Mouse (Mus musculus): ENCODE measurements at regions not wholly inside any gene's neighbourhood (a gene's known extent, or its start where the extent isn't known, plus 50 kb on each side); places are given as distances from the start of the nearest gene placed in this dataset.

DNA sequence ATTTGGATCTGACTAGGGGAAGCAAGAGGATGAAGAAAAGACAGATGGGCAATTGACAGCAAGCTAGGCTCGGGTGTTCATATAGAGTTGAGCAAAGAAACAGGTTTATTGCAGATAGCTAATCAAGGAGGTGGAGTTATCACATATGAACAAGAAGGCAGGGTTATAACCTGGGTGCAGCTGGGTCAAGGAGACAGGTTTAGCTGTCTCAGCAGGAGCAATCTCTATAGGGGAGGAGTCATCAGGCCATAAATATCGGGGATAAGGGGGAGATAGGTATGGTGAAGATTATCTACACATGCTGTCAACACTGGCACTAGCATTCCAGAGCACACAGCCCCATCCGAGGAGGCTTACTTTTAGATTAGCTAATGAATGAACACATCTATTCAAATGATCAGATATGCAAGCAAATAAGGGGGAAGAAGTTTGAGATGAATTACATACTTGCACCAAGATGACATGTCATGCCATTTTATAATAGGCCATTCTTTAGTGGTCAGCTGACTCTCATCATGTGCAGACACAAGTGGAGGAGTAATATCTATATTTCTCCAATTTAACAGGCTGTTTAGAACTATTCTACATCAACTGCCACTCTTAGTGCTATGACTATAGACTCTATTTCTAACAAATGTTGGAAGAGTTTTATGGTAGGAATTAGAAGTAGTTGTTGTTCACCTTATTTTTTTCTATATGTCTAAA is 76.9 kb downstream of the Lhx9 start:
- no peaks in the 10 kb centered on the region for H3K9me3 ChIP-seq (replicated peaks)
- no peaks in the 10 kb centered on the region for H3K27me3 ChIP-seq
- 0 out of 2 replicates have a peak, but pooled peaks cover 3% of the 10 kb centered on the region for H3K4me1 ChIP-seq
- no peak overlapping the region for H3K9ac ChIP-seq
- no peak overlapping the region for H3K4me2 ChIP-seq
- WGBS, result 79% methylated on average over 3 of the region's 3 CpGs
- H3K27ac ChIP-seq, result no peak overlapping the region
- H3K4me3 ChIP-seq, result no peak overlapping the region
- H3K36me3 ChIP-seq (ENCODE audit: poor library complexity, severe bottlenecking), result no peaks in the 10 kb centered on the region
- no peak for ATAC-seq

GRCm38 (mm10) chr1:138762876-138763275 is 85.5 kb downstream of the Lhx9 start:
- Histone ChIP-seq H3K4me3 (no peak overlapping the region), H3K4me2 (no peak overlapping the region), H3K9ac (no peak overlapping the region), H3K9me3 (replicated peaks) (no peaks in the 10 kb centered on the region), H3K27ac (no peak overlapping the region), H3K4me1 (0 out of 2 replicates have a peak, but pooled peaks cover 3% of the 10 kb centered on the region), H3K36me3 (ENCODE audit: poor library complexity, severe bottlenecking) (no peaks in the 10 kb centered on the region), H3K27me3 (no peaks in the 10 kb centered on the region)
- no peak for ATAC-seq
- WGBS, result 85% methylated on average over 7 of the region's 7 CpGs

DNA sequence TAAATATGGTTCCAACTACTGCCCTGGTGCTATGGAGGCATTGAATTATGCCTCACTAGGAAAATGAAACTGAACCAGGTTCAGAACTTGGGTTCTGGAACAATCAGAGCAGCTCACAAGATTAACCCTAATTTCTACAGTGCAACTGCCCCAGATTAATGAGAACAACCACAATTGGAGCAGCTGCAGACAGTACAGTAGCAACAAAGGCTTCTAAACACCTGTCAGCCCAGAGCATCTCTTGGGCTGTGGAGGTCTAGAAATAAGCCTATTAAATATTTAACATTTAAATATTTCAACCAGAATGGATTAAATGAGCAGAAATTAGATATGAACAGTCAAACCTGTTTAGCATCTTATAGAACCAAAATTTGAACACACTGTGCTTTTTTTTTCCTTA is 90.6 kb downstream of the Lhx9 start:
- no peaks in the 10 kb centered on the region for H3K27me3 ChIP-seq
- no peak overlapping the region for H3K4me3 ChIP-seq
- H3K9ac ChIP-seq, result no peak overlapping the region
- H3K4me1 ChIP-seq, result no peaks in the 10 kb centered on the region
- H3K27ac ChIP-seq, result no peak overlapping the region
- no peak overlapping the region for H3K4me2 ChIP-seq
- no peak for ATAC-seq
- H3K36me3 ChIP-seq (ENCODE audit: poor library complexity, severe bottlenecking), result no peaks in the 10 kb centered on the region
- no peaks in the 10 kb centered on the region for H3K9me3 ChIP-seq (replicated peaks)

DNA sequence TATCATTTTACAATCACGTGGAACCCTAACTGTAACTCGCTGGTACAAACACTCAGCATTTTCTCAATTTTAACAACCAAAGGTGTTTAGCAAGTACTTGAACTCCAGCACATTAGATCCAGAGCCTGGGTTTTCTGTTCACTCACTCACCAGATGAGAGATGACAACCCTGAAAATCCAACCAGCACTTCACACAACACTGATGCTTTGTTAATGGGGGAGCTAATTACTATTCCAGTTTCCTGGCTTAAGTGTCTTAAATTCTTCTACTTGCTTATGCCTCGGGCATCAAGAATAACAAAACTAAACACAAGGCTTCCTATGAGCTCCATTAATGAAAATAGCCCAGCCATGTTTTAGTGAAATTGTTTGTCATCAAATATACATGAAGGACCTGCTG is 113.4 kb upstream of the Nek7 start:
- 67% methylated on average over 3 of the region's 3 CpGs for WGBS
- H3K9ac ChIP-seq, result no peak overlapping the region
- ATAC-seq, result no peak
- H3K4me1 ChIP-seq, result no peaks in the 10 kb centered on the region
- H3K4me3 ChIP-seq, result no peak overlapping the region
- no peak overlapping the region for H3K4me2 ChIP-seq
- no peaks in the 10 kb centered on the region for H3K36me3 ChIP-seq (ENCODE audit: poor library complexity, severe bottlenecking)
- no peaks in the 10 kb centered on the region for H3K27me3 ChIP-seq
- H3K9me3 ChIP-seq (replicated peaks), result no peaks in the 10 kb centered on the region
- no peak overlapping the region for H3K27ac ChIP-seq

DNA sequence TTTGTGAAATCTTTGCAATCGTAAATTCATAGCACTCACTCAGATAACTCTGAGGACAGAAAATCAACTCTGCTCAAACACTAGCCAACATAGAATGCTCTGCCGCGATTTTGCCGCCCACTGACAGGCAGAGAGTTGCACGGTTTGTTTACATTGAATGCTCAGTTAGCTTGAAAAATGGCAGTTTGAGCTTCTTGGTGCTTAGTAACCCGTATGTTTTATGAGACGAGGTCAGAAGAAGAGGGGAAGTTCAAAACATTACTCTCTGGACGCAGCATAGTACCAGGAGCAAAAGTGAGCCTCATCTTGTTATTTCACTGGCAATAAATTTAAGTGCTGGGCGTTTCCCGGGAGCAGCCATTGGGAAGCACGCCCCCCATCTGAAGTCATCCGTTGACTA is 111.1 kb upstream of the Nek7 start:
- H3K36me3 ChIP-seq (ENCODE audit: poor library complexity, severe bottlenecking), result no peaks in the 10 kb centered on the region
- H3K4me2 ChIP-seq, result no peak overlapping the region

GRCm38 (mm10) chr1:138729089-138729699 is 109.3 kb upstream of the Nek7 start:
- Histone ChIP-seq H3K27ac (no peak overlapping the region), H3K9me3 (replicated peaks) (no peaks in the 10 kb centered on the region), H3K27me3 (no peaks in the 10 kb centered on the region), H3K4me1 (no peaks in the 10 kb centered on the region), H3K9ac (no peak overlapping the region), H3K4me2 (no peak overlapping the region), H3K36me3 (ENCODE audit: poor library complexity, severe bottlenecking) (no peaks in the 10 kb centered on the region), H3K4me3 (no peak overlapping the region)
- ATAC-seq, result peak; percentile 30; the same call in 1 of the 2 replicates
- 33% methylated on average over 2 of the region's 2 CpGs for WGBS

More for the DNA sequence above, 111.1 kb upstream of the Nek7 start:
- H3K4me3 ChIP-seq, result no peak overlapping the region
- 88% methylated on average over 12 of the region's 12 CpGs for WGBS
- H3K9me3 ChIP-seq (replicated peaks), result no peaks in the 10 kb centered on the region
- no peaks in the 10 kb centered on the region for H3K4me1 ChIP-seq
- no peaks in the 10 kb centered on the region for H3K27me3 ChIP-seq
- ATAC-seq, result no peak
- no peak overlapping the region for H3K9ac ChIP-seq
- no peak overlapping the region for H3K27ac ChIP-seq

DNA sequence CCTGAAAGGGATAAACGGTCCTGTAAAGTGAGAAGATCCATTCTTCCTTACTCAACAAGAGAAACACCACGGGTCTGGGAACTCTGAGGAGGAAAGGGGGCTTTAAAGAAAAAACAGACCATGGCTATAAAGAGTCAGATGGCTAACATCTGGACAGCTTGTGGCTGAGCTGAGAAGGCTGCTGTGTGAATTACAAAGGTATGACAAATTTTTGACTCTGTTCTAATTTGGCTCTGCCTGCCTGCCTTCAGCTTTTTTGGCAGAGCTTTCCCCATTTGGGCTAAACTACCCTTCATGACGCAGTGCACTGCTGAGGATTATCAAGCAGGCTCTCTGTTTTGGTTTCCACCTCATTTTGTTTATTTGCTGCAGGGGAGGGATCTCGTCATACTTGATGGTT is 100.8 kb upstream of the Nek7 start:
- Histone ChIP-seq H3K4me2 (no peak overlapping the region), H3K9me3 (replicated peaks) (no peaks in the 10 kb centered on the region), H3K4me3 (no peak overlapping the region), H3K4me1 (no peaks in the 10 kb centered on the region), H3K36me3 (ENCODE audit: poor library complexity, severe bottlenecking) (no peaks in the 10 kb centered on the region), H3K9ac (no peak overlapping the region), H3K27ac (no peak overlapping the region), H3K27me3 (no peaks in the 10 kb centered on the region)
- 74% methylated on average over 4 of the region's 4 CpGs for WGBS
- ATAC-seq, result no peak

GRCm38 (mm10) chr1:138719297-138719696 is 99.4 kb upstream of the Nek7 start:
- Histone ChIP-seq H3K9me3 (replicated peaks) (no peaks in the 10 kb centered on the region), H3K4me2 (no peak overlapping the region), H3K4me1 (no peaks in the 10 kb centered on the region), H3K27ac (no peak overlapping the region), H3K9ac (no peak overlapping the region), H3K4me3 (no peak overlapping the region), H3K36me3 (ENCODE audit: poor library complexity, severe bottlenecking) (no peaks in the 10 kb centered on the region), H3K27me3 (no peaks in the 10 kb centered on the region)
- ATAC-seq, result no peak
- WGBS, result 78% methylated on average over 4 of the region's 4 CpGs

DNA sequence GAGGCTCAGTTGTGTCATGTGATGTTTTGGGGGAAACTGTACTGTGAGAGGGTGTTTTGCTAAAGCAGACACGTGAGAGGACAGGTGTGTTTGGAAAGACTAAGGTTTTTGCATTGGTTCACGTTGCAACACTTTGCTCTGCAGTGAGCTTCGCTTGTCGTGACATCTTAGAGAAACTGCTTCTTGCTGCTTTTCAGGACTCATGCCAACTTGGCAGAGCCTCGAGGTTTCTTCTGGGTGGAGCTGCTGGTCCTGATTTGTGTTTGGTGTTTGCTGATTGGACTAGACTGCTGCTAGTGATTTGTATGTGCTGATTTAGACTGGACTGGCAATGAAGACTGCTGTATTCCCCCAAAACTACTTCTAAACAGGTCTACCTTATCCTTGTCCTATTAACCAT is 97.0 kb upstream of the Nek7 start:
- no peak for ATAC-seq
- 74% methylated on average over 5 of the region's 5 CpGs for WGBS

GRCm38 (mm10) chr1:138715162-138715561 is 95.2 kb upstream of the Nek7 start:
- Histone ChIP-seq H3K9me3 (replicated peaks) (no peaks in the 10 kb centered on the region), H3K27ac (no peak overlapping the region), H3K4me1 (no peaks in the 10 kb centered on the region), H3K9ac (no peak overlapping the region), H3K27me3 (no peaks in the 10 kb centered on the region), H3K4me3 (no peak overlapping the region), H3K4me2 (no peak overlapping the region), H3K36me3 (ENCODE audit: poor library complexity, severe bottlenecking) (no peaks in the 10 kb centered on the region)
- WGBS, result 73% methylated on average over 3 of the region's 3 CpGs
- no peak for ATAC-seq

More for the DNA sequence above, 97.0 kb upstream of the Nek7 start:
- Histone ChIP-seq H3K4me2 (no peak overlapping the region), H3K27ac (no peak overlapping the region), H3K4me1 (no peaks in the 10 kb centered on the region), H3K36me3 (ENCODE audit: poor library complexity, severe bottlenecking) (no peaks in the 10 kb centered on the region), H3K9me3 (replicated peaks) (no peaks in the 10 kb centered on the region), H3K4me3 (no peak overlapping the region), H3K27me3 (no peaks in the 10 kb centered on the region), H3K9ac (no peak overlapping the region)

- no peak overlapping the region for H3K27ac ChIP-seq
- H3K4me3 ChIP-seq, result no peak overlapping the region
- ATAC-seq, result no peak
- H3K9me3 ChIP-seq (replicated peaks), result no peaks in the 10 kb centered on the region
- no peaks in the 10 kb centered on the region for H3K36me3 ChIP-seq (ENCODE audit: poor library complexity, severe bottlenecking)
- H3K27me3 ChIP-seq, result no peaks in the 10 kb centered on the region
- 71% methylated on average over 2 of the region's 2 CpGs for WGBS
- H3K9ac ChIP-seq, result no peak overlapping the region
- peaks cover 3% of the 10 kb centered on the region; the same call in 1 of the 2 replicates for H3K4me1 ChIP-seq
- H3K4me2 ChIP-seq, result no peak overlapping the region
Observed at GRCm38 (mm10) chr1:138709229-138709608, 89.3 kb upstream of the Nek7 start.

GRCm38 (mm10) chr1:138708507-138709228 is 88.7 kb upstream of the Nek7 start:
- H3K36me3 ChIP-seq (ENCODE audit: poor library complexity, severe bottlenecking), result no peaks in the 10 kb centered on the region
- 76% methylated on average over 7 of the region's 7 CpGs for WGBS
- no peak overlapping the region for H3K4me3 ChIP-seq
- peaks cover 3% of the 10 kb centered on the region; the same call in 1 of the 2 replicates for H3K4me1 ChIP-seq
- no peak overlapping the region for H3K27ac ChIP-seq
- H3K4me2 ChIP-seq, result no peak overlapping the region
- no peaks in the 10 kb centered on the region for H3K27me3 ChIP-seq
- no peaks in the 10 kb centered on the region for H3K9me3 ChIP-seq (replicated peaks)
- no peak for ATAC-seq
- H3K9ac ChIP-seq, result no peak overlapping the region
